Mouse (Mus musculus) small intestine, adult 2 months (tissue): ENCODE data around the gene Taar8c. TPM values are rescaled to one million over a fixed set of nuclear protein-coding genes. Genes with fewer than 3 reads are reported as not detected.
A peak's percentile ranks its signal among the peaks of the same experiment; 100 is the strongest.
"Not testable (repeated sequence)": the region's sequence is repeated elsewhere in the genome, so short reads cannot be mapped to it uniquely, and the experiment has no call there.

ENCODE experiments used
- H3K27ac ChIP-seq: fragments of 200-500 bp; 2 replicates; pipeline ENCODE4 v1.5.1; 2012; ENCODE audit warnings: low read depth, low read length, control low read depth, inconsistent platforms; ENCODE audit not compliant: insufficient read depth
- H3K27me3 ChIP-seq: fragments of 200-500 bp; 2 replicates; pipeline ENCODE4 v1.6.1; 2012; ENCODE audit warnings: mild to moderate bottlenecking, moderate library complexity, low read length, inconsistent platforms; ENCODE audit not compliant: control insufficient read depth, insufficient read depth
- H3K36me3 ChIP-seq: fragments of 200-500 bp; 2 replicates; pipeline ENCODE4 v1.6.1; 2012; ENCODE audit warnings: mild to moderate bottlenecking, low read length, control low read depth, inconsistent platforms; ENCODE audit not compliant: control insufficient read depth, insufficient read depth
- H3K4me1 ChIP-seq: fragments of 200-500 bp; 2 replicates; pipeline ENCODE4 v1.6.1; 2012; ENCODE audit warnings: low read length, inconsistent platforms, mixed read lengths; ENCODE audit not compliant: control insufficient read depth, insufficient read depth, insufficient read length
- H3K4me3 ChIP-seq: fragments of 200-500 bp; 2 replicates; pipeline ENCODE4 v1.5.1; 2012; ENCODE audit warnings: low read depth, mild to moderate bottlenecking, control low read depth, inconsistent platforms, low read length, moderate library complexity
- CTCF ChIP-seq: fragments of 200-500 bp; IDR thresholded peaks from 2 replicates; pipeline ENCODE4 v1.5.1; 2012; ENCODE audit warnings: low read depth, mild to moderate bottlenecking, control low read depth, inconsistent platforms, low read length, moderate library complexity, mixed read lengths; ENCODE audit not compliant: insufficient replicate concordance, insufficient read length; ENCODE audit errors: extremely low read depth
- POLR2A ChIP-seq: fragments of 200-500 bp; IDR thresholded peaks from 2 replicates; pipeline ENCODE4 v1.6.1; 2012; ENCODE audit warnings: low read depth, mild to moderate bottlenecking, control low read depth, inconsistent platforms, low read length, moderate library complexity
- whole genome bisulfite sequencing: fragments of 180-500 bp; shearing (Covaris S2); methylation state at CpG from one replicate; pipeline ENCODE4 v1.1.7; 2018; 5-methylcytosine and 5-hydroxymethylcytosine counted together
- polyA plus RNA-seq: library from polyadenylated mRNA; depleted of rRNA; stranded (reverse); fragments of >200 nt; gene quantifications from 2 replicates; pipeline ENCODE4 v1.2.3, GENCODE M21; 2012

Gene Taar8c
- polyA plus RNA-seq, 1 experiment = not detected

GRCm38 (mm10) chr10:24092194-24092593 lies 9.5 kb downstream of the Taar8c start, which contains the start of gene Taar8b:
TSS of gene Taar8b (minus strand) at chr10:24092294.
- TF ChIP-seq CTCF (no peak), POLR2A (no peak)

GRCm38 (mm10) chr10:24087168-24087567 lies 14.5 kb downstream of the Taar8c start:
- H3K4me1 ChIP-seq = peaks cover 3% of the 10 kb centered on the region; the same call in 1 of the 2 replicates
- H3K4me3 ChIP-seq = no peak overlapping the region
- H3K27me3 ChIP-seq = no peaks in the 10 kb centered on the region
- H3K36me3 ChIP-seq = no peaks in the 10 kb centered on the region
- no peak for TF ChIP-seq POLR2A
- TF ChIP-seq CTCF = no peak
- H3K27ac ChIP-seq = no peak overlapping the region
- WGBS = 84% methylated on average over 2 of the region's 2 CpGs

More at GRCm38 (mm10) chr10:24092194-24092593, 9.5 kb downstream of the Taar8c start, which contains the start of gene Taar8b:
- WGBS = 63% methylated on average over 2 of the region's 2 CpGs
- Histone ChIP-seq H3K27me3 (no peaks in the 10 kb centered on the region), H3K36me3 (no peaks in the 10 kb centered on the region), H3K4me1 (peaks cover 2% of the 10 kb centered on the region; the same call in 1 of the 2 replicates), H3K4me3 (no peak within 1 kb of the TSS), H3K27ac (no peak within 1 kb of the TSS)

GRCm38 (mm10) chr10:24086555-24086954 lies 15.2 kb downstream of the Taar8c start:
- Histone ChIP-seq H3K27ac (no peak overlapping the region), H3K27me3 (no peaks in the 10 kb centered on the region)
- 22% methylated on average over 5 of the region's 5 CpGs for WGBS

GRCm38 (mm10) chr10:24085936-24086335 lies 15.8 kb downstream of the Taar8c start:
- H3K4me3 ChIP-seq = no peak overlapping the region
- H3K27ac ChIP-seq = no peak overlapping the region
- no peaks in the 10 kb centered on the region for H3K36me3 ChIP-seq
- no peaks in the 10 kb centered on the region for H3K27me3 ChIP-seq
- 77% methylated on average over 5 of the region's 5 CpGs for WGBS
- TF ChIP-seq POLR2A = no peak
- no peak for TF ChIP-seq CTCF
- H3K4me1 ChIP-seq = peaks cover 5% of the 10 kb centered on the region; the same call in 1 of the 2 replicates

More at GRCm38 (mm10) chr10:24086555-24086954, 15.2 kb downstream of the Taar8c start:
- Histone ChIP-seq H3K4me3 (no peak overlapping the region), H3K4me1 (peaks cover 3% of the 10 kb centered on the region; the same call in 1 of the 2 replicates), H3K36me3 (no peaks in the 10 kb centered on the region)
- TF ChIP-seq POLR2A (no peak), CTCF (no peak)

- no peaks in the 10 kb centered on the region for H3K27me3 ChIP-seq
- no peak overlapping the region for H3K4me3 ChIP-seq
- WGBS = 31% methylated on average over 3 of the region's 3 CpGs
- no peak overlapping the region for H3K27ac ChIP-seq
- H3K36me3 ChIP-seq = no peaks in the 10 kb centered on the region
- H3K4me1 ChIP-seq = peaks cover 5% of the 10 kb centered on the region; the same call in 1 of the 2 replicates
- TF ChIP-seq POLR2A (no peak), CTCF (peak; percentile 21; the same call in 1 of the 2 replicates)
Observed at GRCm38 (mm10) chr10:24080166-24080565, 21.5 kb downstream of the Taar8c start.

GRCm38 (mm10) chr10:24076200-24076599 lies 25.5 kb downstream of the Taar8c start, which contains the start of gene Taar8a:
TSS of gene Taar8a (plus strand) at chr10:24076500.
- WGBS = 89% methylated on average over 2 of the region's 4 CpGs

GRCm38 (mm10) chr10:24074751-24075150 lies 27.0 kb downstream of the Taar8c start:
- H3K36me3 ChIP-seq, H3K27ac ChIP-seq, H3K4me1 ChIP-seq, H3K27me3 ChIP-seq, H3K4me3 ChIP-seq: not testable (repeated sequence)
- 9% methylated on average over 2 of the region's 2 CpGs for WGBS

More at GRCm38 (mm10) chr10:24076200-24076599, 25.5 kb downstream of the Taar8c start, which contains the start of gene Taar8a:
- H3K4me3 ChIP-seq, H3K27me3 ChIP-seq, H3K4me1 ChIP-seq, H3K27ac ChIP-seq, H3K36me3 ChIP-seq: not testable (repeated sequence)

GRCm38 (mm10) chr10:24058986-24059385 lies 42.7 kb downstream of the Taar8c start:
- Histone ChIP-seq H3K4me1 (no peaks in the 10 kb centered on the region), H3K36me3 (no peaks in the 10 kb centered on the region), H3K27me3 (no peaks in the 10 kb centered on the region), H3K27ac (no peak overlapping the region), H3K4me3 (no peak overlapping the region)
- no peak for TF ChIP-seq POLR2A
- TF ChIP-seq CTCF = no peak
- WGBS = 83% methylated on average over 3 of the region's 3 CpGs
